Mouse (Mus musculus) heart, postnatal 0 days (tissue): ENCODE results near the gene Mras.

Experiments used
- CTCF ChIP-seq: IDR thresholded peaks from 2 replicates; pipeline ENCODE4 v1.5.1; 2016; ENCODE audit warnings: antibody characterized with exemption, control low read depth, low read depth
- EP300 ChIP-seq: IDR thresholded peaks from 2 replicates; pipeline ENCODE4 v1.6.1; 2016; ENCODE audit warnings: antibody characterized with exemption, low read depth

GRCm38 (mm10) chr9:99459730-99460129 lies 22.5 kb upstream of the Mras start:
- TF ChIP-seq CTCF (no peak), EP300 (no peak)
